Mouse (Mus musculus): ENCODE data around the gene Dhx32. TPM values are rescaled to one million over a fixed set of nuclear protein-coding genes. Genes with fewer than 3 reads are reported as not detected.

Gene Dhx32
- polyA plus RNA-seq, 1 experiment, result 32.9 TPM

- Histone ChIP-seq H3K27me3 (ENCODE audit: control insufficient read depth, insufficient read depth, low read length) (no peaks in the 10 kb centered on the region), H3K27ac (ENCODE audit: control insufficient read depth, insufficient read depth, low read depth, low read length) (no peak overlapping the region), H3K36me3 (ENCODE audit: control insufficient read depth, insufficient read depth, low read length) (no peaks in the 10 kb centered on the region; the same call in 1 of the 2 replicates), H3K4me1 (ENCODE audit: control insufficient read depth, insufficient read depth, low read length) (peaks cover 11% of the 10 kb centered on the region), H3K4me3 (ENCODE audit: control insufficient read depth, low read depth, low read length) (no peak overlapping the region)
- TF ChIP-seq CTCF (IDR thresholded peaks at IDR 0.05; ENCODE audit: control insufficient read depth, insufficient read depth, insufficient replicate concordance, low read depth, low read length) (no peak), POLR2A (IDR thresholded peaks at IDR 0.05; ENCODE audit: control insufficient read depth, low read depth, low read length) (no peak)
Observed at GRCm38 (mm10) chr7:133744701-133745100, 37.8 kb downstream of the Dhx32 start.

GRCm38 (mm10) chr7:133744209-133744608 lies 38.3 kb downstream of the Dhx32 start:
- no peaks in the 10 kb centered on the region for H3K27me3 ChIP-seq (ENCODE audit: control insufficient read depth, insufficient read depth, low read length)
- no peaks in the 10 kb centered on the region; the same call in 1 of the 2 replicates for H3K36me3 ChIP-seq (ENCODE audit: control insufficient read depth, insufficient read depth, low read length)
- H3K27ac ChIP-seq (ENCODE audit: control insufficient read depth, insufficient read depth, low read depth, low read length), result no peak overlapping the region
- H3K4me1 ChIP-seq (ENCODE audit: control insufficient read depth, insufficient read depth, low read length), result peaks cover 11% of the 10 kb centered on the region
- H3K4me3 ChIP-seq (ENCODE audit: control insufficient read depth, low read depth, low read length), result no peak overlapping the region
- TF ChIP-seq CTCF (IDR thresholded peaks at IDR 0.05; ENCODE audit: control insufficient read depth, insufficient read depth, insufficient replicate concordance, low read depth, low read length), result no peak
- TF ChIP-seq POLR2A (IDR thresholded peaks at IDR 0.05; ENCODE audit: control insufficient read depth, low read depth, low read length), result no peak

GRCm38 (mm10) chr7:133743611-133744010 lies 38.9 kb downstream of the Dhx32 start:
- Histone ChIP-seq H3K4me1 (ENCODE audit: control insufficient read depth, insufficient read depth, low read length) (peaks cover 8% of the 10 kb centered on the region), H3K27ac (ENCODE audit: control insufficient read depth, insufficient read depth, low read depth, low read length) (no peak overlapping the region), H3K27me3 (ENCODE audit: control insufficient read depth, insufficient read depth, low read length) (no peaks in the 10 kb centered on the region), H3K4me3 (ENCODE audit: control insufficient read depth, low read depth, low read length) (no peak overlapping the region), H3K36me3 (ENCODE audit: control insufficient read depth, insufficient read depth, low read length) (no peaks in the 10 kb centered on the region; the same call in 1 of the 2 replicates)
- TF ChIP-seq CTCF (IDR thresholded peaks at IDR 0.05; ENCODE audit: control insufficient read depth, insufficient read depth, insufficient replicate concordance, low read depth, low read length), result no peak
- no peak for TF ChIP-seq POLR2A (IDR thresholded peaks at IDR 0.05; ENCODE audit: control insufficient read depth, low read depth, low read length)

- Histone ChIP-seq H3K27ac (ENCODE audit: control insufficient read depth, insufficient read depth, low read depth, low read length) (no peak overlapping the region), H3K4me1 (ENCODE audit: control insufficient read depth, insufficient read depth, low read length) (peaks cover under 1% of the 10 kb centered on the region; the same call in 1 of the 2 replicates), H3K27me3 (ENCODE audit: control insufficient read depth, insufficient read depth, low read length) (no peaks in the 10 kb centered on the region), H3K4me3 (ENCODE audit: control insufficient read depth, low read depth, low read length) (no peak overlapping the region), H3K36me3 (ENCODE audit: control insufficient read depth, insufficient read depth, low read length) (no peaks in the 10 kb centered on the region; the same call in 1 of the 2 replicates)
- TF ChIP-seq POLR2A (IDR thresholded peaks at IDR 0.05; ENCODE audit: control insufficient read depth, low read depth, low read length), result no peak
- no peak for TF ChIP-seq CTCF (IDR thresholded peaks at IDR 0.05; ENCODE audit: control insufficient read depth, insufficient read depth, insufficient replicate concordance, low read depth, low read length)
Observed at GRCm38 (mm10) chr7:133742530-133743325, 39.8 kb downstream of the Dhx32 start.

GRCm38 (mm10) chr7:133740558-133740957 lies 42.0 kb downstream of the Dhx32 start:
- Histone ChIP-seq H3K27ac (ENCODE audit: control insufficient read depth, insufficient read depth, low read depth, low read length) (no peak overlapping the region), H3K4me3 (ENCODE audit: control insufficient read depth, low read depth, low read length) (no peak overlapping the region), H3K36me3 (ENCODE audit: control insufficient read depth, insufficient read depth, low read length) (no peaks in the 10 kb centered on the region; the same call in 1 of the 2 replicates), H3K4me1 (ENCODE audit: control insufficient read depth, insufficient read depth, low read length) (no peaks in the 10 kb centered on the region), H3K27me3 (ENCODE audit: control insufficient read depth, insufficient read depth, low read length) (no peaks in the 10 kb centered on the region)
- TF ChIP-seq POLR2A (IDR thresholded peaks at IDR 0.05; ENCODE audit: control insufficient read depth, low read depth, low read length) (no peak), CTCF (IDR thresholded peaks at IDR 0.05; ENCODE audit: control insufficient read depth, insufficient read depth, insufficient replicate concordance, low read depth, low read length) (no peak)

- TF ChIP-seq CTCF (IDR thresholded peaks at IDR 0.05; ENCODE audit: control insufficient read depth, insufficient read depth, insufficient replicate concordance, low read depth, low read length) (no peak), POLR2A (IDR thresholded peaks at IDR 0.05; ENCODE audit: control insufficient read depth, low read depth, low read length) (no peak)
- no peaks in the 10 kb centered on the region; the same call in 1 of the 2 replicates for H3K4me1 ChIP-seq (ENCODE audit: control insufficient read depth, insufficient read depth, low read length)
- H3K4me3 ChIP-seq (ENCODE audit: control insufficient read depth, low read depth, low read length), result no peak overlapping the region
- H3K27me3 ChIP-seq (ENCODE audit: control insufficient read depth, insufficient read depth, low read length), result no peaks in the 10 kb centered on the region
- H3K27ac ChIP-seq (ENCODE audit: control insufficient read depth, insufficient read depth, low read depth, low read length), result no peak overlapping the region
- H3K36me3 ChIP-seq (ENCODE audit: control insufficient read depth, insufficient read depth, low read length), result no peaks in the 10 kb centered on the region; the same call in 1 of the 2 replicates
Observed at GRCm38 (mm10) chr7:133731971-133732645, 50.4 kb downstream of the Dhx32 start.
